Mouse (Mus musculus) neural tube, embryonic 14.5 days (tissue): ENCODE results near the gene Btbd8. TPM values are rescaled to one million over a fixed set of nuclear protein-coding genes. Genes with fewer than 3 reads are reported as not detected.

Experiments
- ATAC-seq: fragments of 200-750 bp; cut with Nextera tagmentation; 2 replicates; pipeline ENCODE4 v1.8.0; 2017; ENCODE audit warnings: low read depth, mild to moderate bottlenecking, moderate TSS enrichment, moderate library complexity
- H3K27ac ChIP-seq: fragments of 300-500 bp; sonication (generic); 2 replicates; pipeline ENCODE4 v1.5.1; 2014; ENCODE audit warnings: low read depth, mild to moderate bottlenecking, control low read depth, low read length, moderate library complexity, mixed read lengths
- H3K27me3 ChIP-seq: fragments of 300-500 bp; sonication (generic); 2 replicates; pipeline ENCODE4 v1.6.1; 2014; ENCODE audit warnings: low read length; ENCODE audit not compliant: control insufficient read depth, insufficient read depth
- H3K36me3 ChIP-seq: fragments of 300-500 bp; sonication (generic); 2 replicates; pipeline ENCODE4 v1.6.1; 2014; ENCODE audit warnings: low read length, mixed read lengths; ENCODE audit not compliant: control insufficient read depth, insufficient read depth
- H3K4me1 ChIP-seq: fragments of 300-500 bp; sonication (generic); 2 replicates; pipeline ENCODE4 v1.6.1; 2014; ENCODE audit warnings: low read length; ENCODE audit not compliant: control insufficient read depth, insufficient read depth
- H3K4me2 ChIP-seq: fragments of 300-500 bp; sonication (generic); 2 replicates; pipeline ENCODE4 v1.6.1; 2014; ENCODE audit warnings: mild to moderate bottlenecking, low read depth, low read length, control low read depth
- H3K4me3 ChIP-seq: fragments of 300-500 bp; sonication (generic); 2 replicates; pipeline ENCODE4 v1.5.1; 2014; ENCODE audit warnings: low read depth, low read length, control low read depth, mixed read lengths
- H3K9ac ChIP-seq: fragments of 300-500 bp; sonication (generic); replicated peaks from 2 replicates; pipeline ENCODE4 v1.6.1; 2014; ENCODE audit warnings: low read depth, mild to moderate bottlenecking, control low read depth, low read length, mixed read lengths
- H3K9me3 ChIP-seq: fragments of 300-500 bp; sonication (generic); 2 replicates; pipeline ENCODE4 v1.6.1; 2016; ENCODE audit warnings: low read length; ENCODE audit not compliant: control insufficient read depth
- WGBS: fragments of 180-500 bp; shearing (Covaris S2); extraction: QIAGEN DNeasy Blood & Tissue Kit; methylation state at CpG from one replicate; pipeline ENCODE4 v1.1.7; 2014; 5-methylcytosine and 5-hydroxymethylcytosine counted together
- polyA plus RNA-seq: library from polyadenylated mRNA; unstranded; fragments of >200 nt; fragmentation: Nextera tagmentation; extraction: Ambion mirVana; gene quantifications from 2 replicates; pipeline ENCODE4 v1.2.1, GENCODE M21; 2014

Btbd8 gene
- polyA plus RNA-seq, result 19.0 and 21.2 TPM in 2 replicates

DNA sequence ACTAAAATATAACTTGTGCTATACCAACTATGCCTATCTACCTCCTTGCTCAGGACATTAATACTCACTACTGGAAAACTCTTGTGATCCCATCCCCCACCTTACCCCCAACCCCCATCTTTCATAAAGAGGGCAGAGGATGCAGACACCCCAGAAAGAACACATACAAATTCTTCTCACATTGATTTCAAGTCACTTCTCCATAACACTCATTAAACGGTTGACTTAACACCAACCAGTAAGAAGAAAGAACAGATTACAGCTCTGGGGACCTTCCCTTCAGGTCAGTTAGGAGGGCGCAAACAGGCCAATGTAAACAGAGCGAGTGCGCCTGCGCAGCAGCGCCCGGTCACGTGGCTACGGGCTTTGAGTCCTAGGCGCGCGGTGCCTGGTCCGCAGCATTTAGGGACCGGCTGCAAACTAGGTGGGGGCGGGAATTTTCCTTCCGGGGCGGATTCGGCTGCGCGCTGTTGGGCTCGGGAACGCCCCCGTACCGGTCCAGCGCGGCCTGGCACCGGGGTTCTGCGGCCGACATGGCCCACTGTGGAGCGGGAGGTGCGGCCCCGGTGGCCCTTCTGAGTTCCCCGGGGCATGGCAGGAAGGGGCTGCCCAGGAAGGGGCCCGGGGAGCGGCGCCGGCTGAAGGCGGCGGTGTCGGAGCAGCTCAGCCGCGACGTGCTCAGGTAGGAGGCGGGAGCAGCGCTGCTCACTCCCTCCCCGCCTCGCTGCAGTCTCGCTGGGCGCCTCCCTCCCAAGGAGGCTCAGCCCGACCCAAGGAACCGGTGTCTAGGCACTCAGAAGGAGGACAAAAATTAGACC, at the start of gene Btbd8:
Gene Btbd8 (plus strand): TSS at position 534 of the 818 bp plus-strand sequence.
- Histone ChIP-seq H3K27me3 (no peaks in the 10 kb centered on the region), H3K36me3 (no peaks in the 10 kb centered on the region), H3K9ac (peak within 1 kb of the TSS; percentile 91), H3K9me3 (no peaks in the 10 kb centered on the region), H3K4me2 (peak within 1 kb of the TSS; percentile 62), H3K27ac (peak within 1 kb of the TSS; percentile 81), H3K4me1 (peaks cover 4% of the 10 kb centered on the region; the same call in 1 of the 2 replicates), H3K4me3 (peak within 1 kb of the TSS; percentile 81)
- under 1% methylated on average over 51 of the region's 51 CpGs for WGBS
- ATAC-seq, result peak; percentile 97

DNA sequence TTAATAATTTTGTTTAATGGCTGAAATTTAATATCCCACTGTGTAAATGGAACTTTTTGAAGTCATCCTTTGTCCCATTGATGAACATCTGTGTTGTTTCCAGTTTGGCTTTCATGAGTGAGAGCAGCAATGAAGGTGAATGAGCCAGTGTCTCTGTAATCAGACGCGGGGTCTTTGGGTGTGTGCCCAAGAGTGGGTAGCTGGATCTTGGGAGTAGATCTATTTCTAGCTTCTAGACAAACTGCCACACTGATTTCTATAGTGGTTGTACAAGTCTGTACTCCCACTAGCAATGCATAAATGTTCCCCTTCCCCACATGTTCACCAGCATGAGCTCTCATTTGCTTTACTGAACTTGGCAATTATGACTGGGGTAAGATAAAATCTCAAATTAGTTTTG, 48.4 kb upstream of the Btbd8 start:
- Histone ChIP-seq H3K4me3 (no peak overlapping the region), H3K4me2 (no peak overlapping the region), H3K4me1 (no peaks in the 10 kb centered on the region), H3K9ac (no peak overlapping the region), H3K27ac (no peak overlapping the region), H3K9me3 (no peaks in the 10 kb centered on the region), H3K27me3 (no peaks in the 10 kb centered on the region), H3K36me3 (no peaks in the 10 kb centered on the region)
- ATAC-seq, result no peak
- 98% methylated on average over 2 of the region's 2 CpGs for WGBS

DNA sequence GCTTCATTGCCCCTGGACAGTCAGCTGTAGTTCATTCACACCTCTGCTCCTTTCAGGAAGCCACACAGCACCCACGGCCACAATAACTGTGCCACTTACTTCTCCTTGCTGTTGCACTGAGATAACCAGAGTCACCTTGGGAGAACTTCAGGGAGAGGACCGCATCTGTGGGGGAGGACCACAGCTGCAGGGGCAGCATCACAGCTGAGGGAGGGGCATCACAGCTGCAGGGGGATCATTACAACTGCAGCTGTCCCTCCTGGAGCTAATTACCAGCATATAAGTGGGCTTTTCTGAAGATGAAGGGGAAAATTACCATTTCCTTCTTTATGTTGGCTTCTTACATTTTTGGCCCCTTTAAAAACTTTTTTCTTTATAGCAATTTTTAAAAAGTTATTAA, 43.4 kb upstream of the Btbd8 start:
- no peaks in the 10 kb centered on the region for H3K4me1 ChIP-seq
- no peak overlapping the region for H3K4me3 ChIP-seq
- WGBS, result 57% methylated on average over 2 of the region's 2 CpGs
- H3K27me3 ChIP-seq, result no peaks in the 10 kb centered on the region
- H3K9ac ChIP-seq, result no peak overlapping the region
- H3K9me3 ChIP-seq, result no peaks in the 10 kb centered on the region
- no peaks in the 10 kb centered on the region for H3K36me3 ChIP-seq
- ATAC-seq, result no peak
- H3K4me2 ChIP-seq, result no peak overlapping the region
- H3K27ac ChIP-seq, result no peak overlapping the region

DNA sequence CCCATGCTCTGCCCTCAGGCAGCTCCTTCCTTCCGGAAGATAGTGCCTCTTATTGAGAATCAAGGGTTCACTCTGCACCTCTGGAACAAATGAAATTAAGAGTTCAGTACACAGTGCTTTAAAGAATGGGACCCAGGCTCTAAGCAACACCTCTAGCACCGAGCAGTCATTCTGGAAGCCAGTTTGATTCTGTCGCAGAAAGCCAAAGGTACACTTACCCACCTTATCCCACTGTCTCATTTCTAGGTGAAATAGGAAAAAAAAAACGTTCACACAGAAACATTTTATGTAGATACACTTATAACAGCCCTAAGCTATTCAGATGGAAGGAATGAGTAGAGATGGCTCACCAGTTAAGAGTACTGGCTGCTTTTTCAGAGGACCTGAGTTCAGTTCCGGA, 35.4 kb upstream of the Btbd8 start, which contains the start of gene Ephx4:
Gene Ephx4 (plus strand): TSS at position 301 of the 400 bp plus-strand sequence.
- no peaks in the 10 kb centered on the region for H3K36me3 ChIP-seq
- H3K4me2 ChIP-seq, result peak within 1 kb of the TSS; percentile 100
- H3K27me3 ChIP-seq, result peaks cover 12% of the 10 kb centered on the region
- no peaks in the 10 kb centered on the region for H3K9me3 ChIP-seq
- peak within 1 kb of the TSS; percentile 62 for H3K4me3 ChIP-seq
- peak within 1 kb of the TSS; percentile 69 for H3K9ac ChIP-seq
- no peak within 1 kb of the TSS for H3K27ac ChIP-seq
- H3K4me1 ChIP-seq, result no peaks in the 10 kb centered on the region
- no peak for ATAC-seq
- 22% methylated on average over 5 of the region's 5 CpGs for WGBS

DNA sequence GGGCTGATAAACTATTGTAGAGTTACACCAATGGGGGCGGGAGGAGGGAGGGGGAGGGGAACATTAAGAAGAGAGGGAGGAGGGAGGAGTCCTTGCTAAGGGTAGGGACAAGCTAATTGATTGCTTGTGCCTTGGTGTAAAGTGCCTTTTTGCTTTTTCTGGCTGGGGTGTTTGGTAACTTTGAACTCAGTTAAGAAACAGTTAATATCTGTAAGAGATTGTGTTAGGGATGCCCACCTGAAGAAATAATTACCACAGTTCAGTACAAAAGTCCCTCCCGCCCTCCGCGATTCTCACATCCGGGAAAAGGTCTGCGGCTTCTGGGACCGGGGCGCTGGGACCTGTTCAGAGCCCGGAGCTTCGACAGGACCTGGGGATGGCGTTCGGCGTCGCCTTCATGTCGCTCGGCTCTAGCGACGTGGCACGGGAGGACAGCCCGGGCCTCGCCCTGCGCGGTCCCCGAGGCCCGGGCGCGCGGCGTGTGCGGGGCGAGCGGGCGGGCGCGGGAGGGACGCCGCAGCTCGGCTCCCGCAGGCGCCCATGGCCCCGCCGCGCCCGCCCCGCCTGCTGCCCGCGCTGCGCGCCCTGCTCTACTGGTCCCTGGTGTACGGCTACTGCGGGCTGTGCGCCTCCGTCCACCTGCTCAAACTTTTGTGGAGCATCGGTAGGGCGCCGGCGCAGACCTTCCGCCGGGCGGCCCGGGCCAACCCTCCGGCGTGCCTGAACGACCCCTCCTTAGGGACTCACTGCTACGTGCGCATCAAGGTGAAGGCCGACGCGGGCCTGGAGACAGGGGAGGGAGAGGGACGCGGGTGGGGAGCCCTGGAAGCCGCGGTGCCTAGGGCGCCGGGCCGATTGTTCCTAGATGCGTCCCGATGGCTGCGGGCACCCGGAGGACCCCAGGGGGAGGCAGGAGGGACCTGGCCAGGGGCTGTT, 34.5 kb upstream of the Btbd8 start:
- Histone ChIP-seq H3K4me3 (peak overlapping the region; percentile 62), H3K36me3 (no peaks in the 10 kb centered on the region), H3K27ac (no peak overlapping the region), H3K4me2 (peak overlapping the region; percentile 100), H3K4me1 (no peaks in the 10 kb centered on the region), H3K9me3 (no peaks in the 10 kb centered on the region), H3K9ac (peak overlapping the region; percentile 69), H3K27me3 (peaks cover 12% of the 10 kb centered on the region)
- ATAC-seq, result peak; percentile 84
- under 1% methylated on average over 62 of the region's 80 CpGs for WGBS

DNA sequence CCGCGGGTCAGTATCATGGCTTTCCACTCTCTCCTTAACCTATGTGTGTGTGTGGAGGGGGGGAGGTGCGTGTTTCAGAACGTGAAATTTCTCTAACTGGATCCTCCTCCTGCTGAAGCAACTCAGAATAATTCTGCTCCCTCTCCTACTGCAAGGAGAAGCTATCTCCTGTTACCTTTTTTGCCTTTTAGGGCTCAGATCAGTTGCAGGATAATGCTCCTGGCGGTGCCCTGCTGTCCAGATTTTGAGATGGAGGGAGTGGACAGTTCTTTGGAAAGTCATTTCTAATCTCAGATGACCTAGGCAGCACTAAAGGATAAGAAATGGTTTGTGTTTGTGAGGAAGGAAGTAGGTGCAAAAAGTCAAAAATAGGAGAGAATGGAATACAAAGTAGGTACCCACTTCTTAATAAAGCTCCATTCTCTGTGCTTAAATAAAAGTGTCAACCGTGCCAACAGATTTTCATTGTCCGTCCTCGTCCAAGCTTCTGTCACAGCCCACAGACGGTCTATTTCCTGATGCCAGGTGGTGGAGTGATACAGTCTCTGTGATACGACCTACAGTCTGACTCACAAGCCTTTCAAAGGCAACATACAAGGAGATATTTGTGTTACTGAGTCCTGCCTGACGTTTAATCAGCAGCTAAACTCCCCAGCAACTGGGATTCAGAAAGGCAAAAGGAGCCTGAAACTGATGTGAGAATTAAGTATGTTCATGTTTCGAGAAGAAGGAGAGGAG, 33.7 kb upstream of the Btbd8 start:
- WGBS, result 29% methylated on average over 12 of the region's 12 CpGs
- no peaks in the 10 kb centered on the region for H3K36me3 ChIP-seq
- H3K4me3 ChIP-seq, result peak overlapping the region; percentile 62
- no peak overlapping the region for H3K27ac ChIP-seq
- ATAC-seq, result no peak
- H3K9ac ChIP-seq, result peak overlapping the region; percentile 69
- H3K4me2 ChIP-seq, result peak overlapping the region; percentile 100
- no peaks in the 10 kb centered on the region for H3K4me1 ChIP-seq
- H3K9me3 ChIP-seq, result no peaks in the 10 kb centered on the region
- H3K27me3 ChIP-seq, result peaks cover 12% of the 10 kb centered on the region

DNA sequence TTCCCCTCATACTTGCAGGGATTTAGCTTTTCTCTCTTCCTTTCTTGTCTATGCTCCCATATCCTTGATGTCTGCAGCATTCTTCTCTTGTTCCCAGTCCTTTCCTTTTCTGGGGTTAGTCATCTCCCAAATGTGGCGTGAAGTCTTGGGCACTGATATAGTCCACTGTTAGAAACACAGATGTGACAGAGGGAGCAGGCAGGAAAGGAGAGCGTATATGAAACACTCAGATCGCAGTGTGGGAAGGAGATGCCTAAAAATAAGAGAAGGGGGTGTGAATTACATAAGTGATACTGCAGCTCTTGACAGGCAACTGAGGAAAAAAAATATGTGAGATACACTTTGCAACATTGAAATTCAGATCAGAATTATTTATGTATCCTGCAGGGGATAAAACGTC, 32.4 kb upstream of the Btbd8 start:
- H3K9me3 ChIP-seq, result no peaks in the 10 kb centered on the region
- no peak overlapping the region for H3K4me2 ChIP-seq
- H3K36me3 ChIP-seq, result no peaks in the 10 kb centered on the region
- no peaks in the 10 kb centered on the region for H3K4me1 ChIP-seq
- H3K27me3 ChIP-seq, result peaks cover 12% of the 10 kb centered on the region
- H3K27ac ChIP-seq, result no peak overlapping the region
- no peak for ATAC-seq
- WGBS, result 84% methylated on average over 4 of the region's 4 CpGs
- H3K4me3 ChIP-seq, result no peak overlapping the region
- H3K9ac ChIP-seq, result no peak overlapping the region

DNA sequence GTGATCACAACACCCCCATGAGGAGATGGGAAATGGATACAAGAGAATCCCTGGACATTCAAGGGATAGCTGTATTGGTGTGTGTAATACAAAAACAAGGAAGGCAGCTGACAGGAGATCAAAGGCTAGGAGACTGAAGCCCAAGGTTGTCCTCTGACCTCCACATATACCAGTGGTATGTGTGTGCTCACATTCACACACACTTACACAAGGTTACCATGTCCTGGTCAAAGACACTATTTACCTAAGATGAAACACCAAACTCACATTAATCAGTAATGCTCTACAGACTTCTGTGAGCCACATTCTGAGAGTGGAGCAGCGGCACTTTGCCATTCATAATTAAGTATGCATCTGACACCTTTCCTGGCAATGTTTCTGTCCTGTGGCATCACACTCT, 27.5 kb upstream of the Btbd8 start:
- Histone ChIP-seq H3K27me3 (peaks cover under 1% of the 10 kb centered on the region; the same call in 1 of the 2 replicates), H3K36me3 (no peaks in the 10 kb centered on the region), H3K4me1 (no peaks in the 10 kb centered on the region), H3K9me3 (no peaks in the 10 kb centered on the region), H3K27ac (no peak overlapping the region), H3K9ac (no peak overlapping the region), H3K4me3 (no peak overlapping the region), H3K4me2 (no peak overlapping the region)
- no peak for ATAC-seq
- 93% methylated on average over 1 of the region's 1 CpGs for whole genome bisulfite sequencing
